Mouse (Mus musculus): ENCODE results near the gene Slc39a11.

GRCm38 (mm10) chr11:113362617-113363016, 287.3 kb downstream of the Slc39a11 start:
- TF ChIP-seq CTCF (conservative IDR thresholded peaks at IDR 0.05 in 1 of 2, IDR thresholded peaks at IDR 0.05 in 1 of 2; ENCODE audit: low read depth in 2 of 2, low read length in 2 of 2) (no peak), POLR2A (IDR thresholded peaks at IDR 0.05; ENCODE audit: low read depth, low read length) (no peak), ZNF384 (IDR thresholded peaks at IDR 0.05; ENCODE audit: low read depth, low read length) (no peak), MAFK (IDR thresholded peaks at IDR 0.05; ENCODE audit: insufficient replicate concordance, low read length) (no peak), SIN3A (IDR thresholded peaks at IDR 0.05; ENCODE audit: low read length) (no peak), RAD21 (IDR thresholded peaks at IDR 0.05; ENCODE audit: low read depth, low read length) (no peak), MYC (IDR thresholded peaks at IDR 0.05; ENCODE audit: low read depth, low read length) (no peak), MXI1 (IDR thresholded peaks at IDR 0.05; ENCODE audit: low read depth, low read length) (no peak), UBTF (IDR thresholded peaks at IDR 0.05; ENCODE audit: low read depth, low read length) (no peak), EP300 (IDR thresholded peaks at IDR 0.05; ENCODE audit: low read length) (no peak), JUND (conservative IDR thresholded peaks at IDR 0.05; ENCODE audit: low read depth, low read length) (no peak), MAX (IDR thresholded peaks at IDR 0.05; ENCODE audit: low read length) (no peak), NELFE (IDR thresholded peaks at IDR 0.05; ENCODE audit: low read depth, low read length) (no peak)

Measured in CH12.LX (cell line).